Mouse (Mus musculus): ENCODE data around the gene Tmem151b.

The Tmem151b gene

DNA sequence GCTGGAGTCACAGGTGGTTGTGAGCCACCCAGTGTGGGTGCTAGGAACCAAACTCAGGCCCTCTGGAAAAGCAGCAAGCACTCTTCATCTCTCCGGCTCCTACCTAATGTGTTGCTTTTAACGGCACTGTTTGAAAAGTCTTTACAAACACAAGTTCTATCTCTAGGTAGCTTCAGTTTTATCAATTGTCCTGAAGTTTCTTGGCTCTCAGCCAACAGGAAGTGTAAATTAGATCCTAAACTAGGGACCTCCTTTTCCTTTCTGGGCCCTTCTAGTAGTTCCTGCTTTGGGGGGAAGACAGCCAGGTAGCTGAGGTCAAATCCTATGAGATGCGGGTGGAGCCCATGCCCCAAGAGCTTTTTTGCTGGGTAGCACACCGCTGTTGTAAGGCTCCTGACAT, 38.6 kb downstream of the Tmem151b start:
- DNase-seq (ENCODE audit: low spot score) = no peak

DNA sequence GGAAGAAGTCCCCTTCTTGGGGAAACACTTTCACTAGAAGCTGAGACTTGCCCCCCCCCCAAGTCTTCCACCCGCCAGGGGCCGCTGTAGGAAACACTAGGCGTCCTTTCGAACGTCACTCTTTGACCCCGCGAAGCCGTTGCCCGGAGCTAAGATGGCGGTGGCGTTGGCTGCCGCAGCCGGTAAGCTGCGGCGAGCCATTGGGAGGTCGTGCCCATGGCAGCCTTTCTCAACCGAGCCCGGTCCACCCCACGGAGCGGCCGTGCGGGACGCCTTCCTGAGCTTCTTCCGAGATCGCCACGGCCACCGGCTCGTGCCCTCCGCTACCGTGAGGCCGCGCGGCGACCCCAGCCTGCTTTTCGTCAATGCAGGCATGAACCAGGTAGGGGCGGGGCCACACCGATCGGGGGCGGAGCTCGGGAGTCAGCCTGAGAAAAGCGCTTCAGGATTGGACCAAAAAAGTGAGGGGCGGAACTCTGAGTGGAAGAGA, 42.7 kb downstream of the Tmem151b start, which contains the start of gene Aars2:
TSS of gene Aars2 (plus strand) at position 142 of the 490 bp plus-strand sequence.
- DNase-seq (ENCODE audit: low spot score) = peak; percentile 94

DNA sequence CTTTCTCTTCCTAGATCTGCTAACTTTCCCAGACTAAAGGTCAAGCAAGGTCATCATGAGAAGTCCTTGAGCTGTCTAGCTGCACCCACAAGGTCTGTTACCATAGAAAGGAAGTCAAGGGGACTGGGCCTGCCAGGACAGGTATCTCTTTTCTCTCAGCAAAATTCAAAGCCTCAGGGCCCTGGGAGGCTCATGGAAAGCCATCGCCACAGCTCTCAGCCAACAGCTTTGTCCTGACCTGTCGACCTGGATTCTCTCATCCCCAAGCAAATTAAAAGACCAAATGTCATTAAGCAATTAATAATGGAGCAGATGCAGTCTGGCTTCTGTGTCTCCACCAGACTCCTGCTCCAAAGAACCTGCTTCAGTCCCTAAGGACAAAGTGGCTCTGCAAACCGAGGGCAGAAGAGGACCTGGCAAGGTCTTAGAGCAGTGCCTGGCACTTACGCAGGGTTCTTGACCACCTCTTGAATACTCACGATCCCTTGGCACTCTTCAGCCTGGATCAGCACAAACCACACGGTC, 43.5 kb downstream of the Tmem151b start:
- DNase-seq (ENCODE audit: low spot score) = no peak

DNA sequence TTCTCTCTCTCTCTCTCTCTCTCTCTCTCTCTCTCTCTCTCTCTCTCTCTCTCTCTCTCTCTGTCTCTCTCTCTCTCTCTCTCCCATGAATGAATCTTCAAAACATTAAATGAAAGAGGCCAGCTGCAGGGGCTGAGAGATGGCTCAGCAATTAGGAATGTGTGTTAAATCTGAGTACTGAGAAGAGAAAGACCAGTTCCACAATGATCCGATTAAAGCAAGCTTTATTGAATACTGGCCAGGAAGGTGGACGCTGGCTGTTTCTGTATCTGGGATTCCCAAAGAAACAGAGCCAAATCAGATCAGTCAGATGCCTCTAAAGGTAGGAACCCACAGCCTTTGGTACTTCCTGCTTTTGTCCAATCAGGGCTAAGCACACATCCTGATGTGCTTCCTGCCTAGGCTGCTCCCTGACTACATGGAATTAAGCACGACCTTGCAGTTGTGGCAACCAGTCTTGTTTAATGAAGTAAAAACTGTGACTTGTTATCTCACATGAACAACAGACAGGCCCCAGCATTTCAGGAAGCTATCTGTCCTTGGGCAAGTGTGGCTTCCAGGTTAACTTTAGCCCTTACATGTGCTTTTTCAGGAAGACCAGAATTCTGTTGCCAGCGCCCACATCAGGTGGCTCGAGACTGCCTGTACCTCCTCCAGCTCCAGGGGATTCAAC, 46.0 kb downstream of the Tmem151b start:
- no peak for DNase-seq (ENCODE audit: low spot score)

DNA sequence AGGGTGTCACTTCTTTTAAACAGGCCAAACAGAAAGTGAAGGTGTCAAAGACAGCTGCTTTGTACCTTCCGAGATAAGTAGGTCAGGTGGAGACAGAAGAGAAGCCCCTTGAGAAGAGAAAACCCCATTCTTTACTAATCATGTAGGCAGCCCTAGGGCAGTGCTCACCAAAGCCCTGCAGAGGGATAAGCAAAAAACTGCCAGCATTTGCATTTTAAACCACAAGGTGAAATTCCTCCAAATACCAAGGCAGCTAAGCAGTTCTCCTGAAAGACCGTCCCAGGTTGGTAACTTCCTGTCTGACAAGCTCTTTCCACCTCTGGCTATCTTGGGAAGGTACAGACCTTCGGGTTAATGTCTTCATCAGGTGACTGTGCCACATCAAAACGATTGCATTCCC, 47.2 kb downstream of the Tmem151b start:
- DNase-seq (ENCODE audit: low spot score) = no peak

DNA sequence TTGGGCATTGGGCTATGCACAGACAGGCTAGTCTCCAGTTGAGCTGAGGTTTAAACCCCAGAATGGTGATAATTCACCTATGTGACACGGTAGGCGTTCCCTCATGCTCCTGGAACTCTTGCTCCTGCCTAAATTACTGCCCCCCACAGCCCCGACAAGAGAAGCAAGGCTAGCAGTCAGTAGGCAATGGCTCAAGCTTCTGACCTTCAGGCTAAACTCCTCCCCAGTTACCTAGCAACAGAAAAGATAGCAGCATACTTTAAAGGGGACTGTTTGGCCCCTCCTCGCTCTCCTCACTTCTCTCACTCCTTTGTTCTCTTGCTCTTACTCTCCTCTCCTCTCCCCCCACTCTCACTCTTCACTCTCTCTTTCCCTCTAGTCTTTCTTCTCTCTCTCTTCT, 48.5 kb downstream of the Tmem151b start:
- no peak for DNase-seq (ENCODE audit: low spot score)

DNA sequence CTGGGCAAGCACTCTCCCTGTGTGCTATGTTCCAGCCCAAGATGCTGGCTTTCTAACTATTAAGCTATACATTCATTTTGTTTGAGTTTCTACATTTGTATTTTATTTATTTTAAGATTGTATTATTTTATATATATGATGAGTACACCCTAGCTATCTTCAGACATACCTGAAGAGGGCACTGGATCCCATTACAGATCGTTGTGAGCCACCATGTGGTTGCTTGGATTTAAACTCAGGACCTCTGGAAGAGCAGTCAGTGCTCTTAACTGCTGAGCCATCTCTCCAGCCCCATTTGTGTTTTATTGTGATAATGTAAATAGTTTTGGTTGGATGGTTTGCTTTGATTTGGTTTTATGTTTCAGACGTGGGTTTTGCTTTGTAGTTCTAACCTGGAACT, 50.0 kb downstream of the Tmem151b start:
- no peak for DNase-seq (ENCODE audit: low spot score)

DNA sequence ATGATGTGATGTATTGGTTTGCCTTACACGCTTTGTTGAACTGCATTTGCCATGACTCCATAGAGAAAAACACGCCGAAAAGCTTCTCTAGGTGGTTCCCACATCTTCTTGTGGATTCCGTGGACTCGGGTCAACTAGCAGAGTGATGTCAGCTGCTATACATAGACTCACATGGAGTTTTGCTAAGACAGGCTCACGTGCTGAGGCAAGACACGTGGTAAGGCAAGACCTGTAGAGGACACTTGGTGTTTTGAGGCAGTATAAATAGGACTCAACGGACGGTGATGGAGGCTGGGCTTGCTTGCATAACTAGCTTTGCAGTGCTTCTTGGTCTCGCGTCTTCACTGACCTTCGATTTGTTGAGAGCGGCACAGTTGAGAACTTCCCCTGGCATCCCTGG, 51.1 kb downstream of the Tmem151b start:
- DNase-seq (ENCODE audit: low spot score) = no peak

DNA sequence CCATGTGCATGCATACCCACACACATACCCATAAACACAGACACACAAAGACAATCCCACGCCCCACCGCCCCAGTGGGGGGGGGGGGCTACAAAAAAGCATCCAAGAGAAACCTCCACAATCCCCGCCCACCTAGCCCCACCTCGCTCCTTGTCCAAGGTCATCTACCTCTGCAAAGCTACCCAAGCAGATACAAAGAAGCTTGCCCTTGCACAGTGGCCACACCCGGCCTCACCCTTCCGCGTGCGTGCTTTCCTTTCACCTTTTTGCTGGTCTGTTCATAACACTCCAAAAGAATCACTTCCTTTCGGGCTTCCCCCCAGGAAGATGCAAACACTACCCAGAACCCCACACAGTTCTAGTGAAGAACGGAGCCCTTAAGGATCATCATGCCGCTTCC, 54.1 kb downstream of the Tmem151b start:
- DNase-seq (ENCODE audit: low spot score) = no peak
